Mouse (Mus musculus) heart, postnatal 25 days (tissue): ENCODE measurements around the gene Avpi1. TPM values are rescaled to one million over a fixed set of nuclear protein-coding genes. Genes with fewer than 3 reads are reported as not detected.

Experiments used
- DNase-seq: peaks from one replicate; pipeline ENCODE4 v3.0.0; 2022; ENCODE audit warnings: low spot score
- intact Hi-C: fragments of 180-260 bp; cut with DNase I; formaldehyde crosslinking; loops from one replicate; pipeline ENCODE4 v1.15.1; 2025
- total RNA-seq, 2 experiments: library from RNA; stranded (reverse); gene quantifications; 2 replicates each; pipeline ENCODE4 v1.2.3; 2021

Gene Avpi1
- total RNA-seq, 2 experiments from 2014 or later, result 9.7 to 14.5 TPM

DNA sequence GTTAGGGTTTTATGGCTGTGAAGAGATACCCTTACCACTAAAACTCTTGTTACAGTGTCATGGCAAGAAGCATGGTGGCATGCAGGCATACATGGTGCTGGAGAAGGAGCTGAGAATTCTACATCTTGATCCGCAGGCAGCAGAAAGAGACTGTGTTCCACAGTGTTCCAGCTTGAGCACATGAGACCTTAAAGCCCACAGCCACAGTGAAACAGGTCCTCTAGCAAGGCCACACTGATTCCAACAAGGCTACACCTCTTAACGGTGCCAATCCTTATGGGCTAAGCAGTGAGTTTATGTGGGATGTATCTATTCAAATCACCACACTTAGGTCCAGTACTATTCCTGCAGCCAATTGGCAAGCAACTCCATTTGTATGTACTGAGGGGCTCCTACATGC is 16.9 kb upstream of the Avpi1 start:
- intact Hi-C loops, result no loop called here
- DNase-seq, result no peak

DNA sequence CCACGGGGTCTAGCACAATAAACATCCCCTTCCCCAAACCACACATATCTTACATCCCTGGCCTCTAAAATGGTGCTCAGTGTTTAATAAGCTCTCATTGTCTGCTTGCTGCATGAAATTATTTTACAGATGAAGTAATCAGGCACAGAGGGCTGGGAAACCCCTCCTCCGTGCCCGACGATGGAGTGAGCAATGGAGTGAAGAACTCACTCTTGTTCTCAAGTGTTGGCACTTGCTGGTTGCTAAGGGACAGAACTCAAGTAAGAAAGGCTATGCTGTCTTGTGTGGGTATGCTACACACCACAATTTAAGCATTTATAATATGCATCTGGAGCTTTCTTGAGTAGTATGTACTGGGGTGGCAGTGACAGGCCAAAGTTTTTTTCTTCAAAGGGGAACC is 16.4 kb upstream of the Avpi1 start:
- DNase-seq, result no peak
- intact Hi-C loops, result no loop called here

GRCm38 (mm10) chr19:42144541-42145167 is 15.8 kb upstream of the Avpi1 start:
- intact Hi-C loops, result loop anchor here (1.0 kb wide), 1 partner anchor 22 kb away; no protein-coding TSS in a partner anchor
- DNase-seq, result peak; percentile 63

- intact Hi-C loops, result loop anchor here (1.0 kb wide), 1 partner anchor 22 kb away; no protein-coding TSS in a partner anchor
- no peak for DNase-seq
These were observed 15.2 kb upstream of the Avpi1 start for GRCm38 (mm10) chr19:42144067-42144466.

- intact Hi-C loops, result no loop called here
These were observed 13.9 kb upstream of the Avpi1 start for GRCm38 (mm10) chr19:42142757-42143156.

DNA sequence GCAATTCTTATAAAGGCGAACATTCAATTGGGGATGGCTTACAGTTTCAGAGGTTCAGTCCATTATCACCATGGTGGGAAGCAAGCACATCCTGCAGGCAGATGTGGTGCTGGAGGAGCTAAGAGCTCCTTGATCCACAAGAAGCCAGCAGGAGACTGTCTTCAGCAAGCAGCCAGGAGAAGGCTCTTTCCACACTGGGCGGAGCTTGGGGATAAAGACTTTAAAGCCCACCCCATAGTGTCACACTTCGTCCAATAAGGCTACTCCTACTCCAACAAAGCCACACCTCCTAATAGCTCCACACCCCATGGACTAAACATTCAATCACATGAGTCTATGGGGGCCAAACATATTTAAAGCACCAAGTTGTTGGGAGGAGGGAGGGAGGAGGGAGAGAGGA is 13.1 kb upstream of the Avpi1 start:
- no peak for DNase-seq
- intact Hi-C loops, result no loop called here

More at GRCm38 (mm10) chr19:42142757-42143156, 13.9 kb upstream of the Avpi1 start:
- no peak for DNase-seq

DNA sequence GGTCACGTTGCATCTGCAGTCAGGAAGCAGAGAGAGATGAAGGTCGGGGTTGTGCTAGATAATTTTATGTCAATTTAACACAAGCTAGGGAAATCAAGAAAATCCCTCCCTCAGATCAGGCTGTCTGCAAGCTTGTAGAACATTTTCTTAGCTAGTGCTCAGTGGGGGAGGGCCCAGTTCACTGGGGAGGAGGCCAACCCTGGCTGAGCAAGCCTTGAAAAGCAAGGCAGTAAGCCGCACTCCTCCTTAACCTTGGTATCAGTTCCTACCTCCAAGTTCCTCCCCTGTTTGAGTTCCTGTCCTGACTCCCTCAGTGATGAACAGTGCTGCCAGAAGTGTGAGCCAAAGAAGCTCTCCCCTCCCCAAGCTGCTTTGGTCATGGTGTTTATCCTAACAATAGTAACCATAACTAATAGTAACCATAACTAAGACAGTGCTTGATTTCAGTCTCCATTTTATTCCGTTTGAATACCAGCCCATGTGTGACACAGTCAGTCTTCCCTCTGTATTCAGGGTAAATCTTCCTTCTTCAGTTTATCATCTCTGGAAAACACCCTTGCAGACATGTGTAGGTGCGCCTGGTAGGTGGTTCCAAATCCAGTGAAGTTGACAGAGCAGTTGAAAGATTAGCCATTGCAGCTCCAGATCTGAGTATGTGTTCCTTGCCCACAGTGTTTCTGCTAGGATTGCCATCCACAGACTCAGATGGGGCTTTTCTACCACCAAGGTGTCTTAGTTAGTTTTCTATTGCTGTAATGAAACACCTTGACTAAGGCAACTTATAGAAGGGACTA is 11.1 kb upstream of the Avpi1 start:
- intact Hi-C loops, result no loop called here
- no peak for DNase-seq

DNA sequence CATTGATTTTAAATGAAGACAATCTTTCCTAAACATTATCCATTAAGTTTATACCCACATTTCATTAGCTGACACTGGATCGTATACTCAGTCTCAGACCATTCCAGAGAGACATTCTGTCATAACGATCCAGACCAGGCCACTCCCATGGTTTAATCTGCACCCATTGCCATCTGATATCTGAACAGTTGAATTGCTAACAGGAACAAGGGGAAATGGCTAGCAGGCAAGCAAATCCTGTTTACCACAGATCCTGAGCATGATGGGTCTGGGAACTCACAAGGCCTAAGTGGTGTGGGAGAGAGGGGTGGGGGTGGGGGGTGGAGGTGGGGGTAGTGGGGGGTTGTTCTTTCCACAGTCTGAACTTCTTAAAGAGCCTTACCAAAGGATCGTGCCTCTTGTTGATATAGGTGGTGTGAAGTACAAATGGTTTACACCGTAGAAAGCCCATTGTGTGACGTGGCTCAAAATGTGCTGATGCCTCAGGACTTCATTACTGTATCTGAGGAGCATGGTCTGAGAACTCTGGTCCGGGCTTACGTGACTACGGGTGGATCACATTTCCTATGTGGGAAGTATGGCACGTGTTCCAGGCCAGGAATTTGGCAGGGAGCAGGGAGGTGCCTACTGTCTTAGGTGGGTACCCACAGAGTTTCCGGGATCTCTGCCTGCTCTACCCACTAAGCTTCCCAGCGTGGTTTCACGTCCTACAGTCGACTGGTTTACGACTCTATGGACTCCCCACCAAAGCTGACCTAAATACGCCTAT is 9.8 kb upstream of the Avpi1 start:
- intact Hi-C loops, result no loop called here

GRCm38 (mm10) chr19:42137167-42137672 is 8.4 kb upstream of the Avpi1 start:
- intact Hi-C loops, result no loop called here

More for the DNA sequence above, 9.8 kb upstream of the Avpi1 start:
- DNase-seq, result no peak

DNA sequence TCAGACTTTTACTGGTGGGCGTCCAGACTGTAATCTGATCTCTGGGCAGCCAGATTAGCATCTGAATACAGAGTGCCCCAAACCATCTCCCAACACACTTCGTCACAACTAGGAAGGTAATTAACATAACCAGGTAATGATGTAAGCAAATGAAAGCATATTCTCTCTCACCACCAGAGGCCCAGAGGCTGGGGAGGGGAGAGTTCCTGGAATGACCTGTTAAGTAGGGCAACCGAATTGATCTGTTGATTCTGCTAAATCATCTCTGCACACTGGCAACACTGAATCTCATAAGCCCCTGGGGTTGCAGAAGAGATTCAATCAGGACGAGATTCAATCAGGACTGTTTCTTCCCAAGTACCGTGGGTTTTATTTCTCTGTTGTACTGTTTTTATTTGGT is 7.3 kb upstream of the Avpi1 start:
- intact Hi-C loops, result no loop called here
- DNase-seq, result no peak

More at GRCm38 (mm10) chr19:42137167-42137672, 8.4 kb upstream of the Avpi1 start:
- DNase-seq, result no peak

DNA sequence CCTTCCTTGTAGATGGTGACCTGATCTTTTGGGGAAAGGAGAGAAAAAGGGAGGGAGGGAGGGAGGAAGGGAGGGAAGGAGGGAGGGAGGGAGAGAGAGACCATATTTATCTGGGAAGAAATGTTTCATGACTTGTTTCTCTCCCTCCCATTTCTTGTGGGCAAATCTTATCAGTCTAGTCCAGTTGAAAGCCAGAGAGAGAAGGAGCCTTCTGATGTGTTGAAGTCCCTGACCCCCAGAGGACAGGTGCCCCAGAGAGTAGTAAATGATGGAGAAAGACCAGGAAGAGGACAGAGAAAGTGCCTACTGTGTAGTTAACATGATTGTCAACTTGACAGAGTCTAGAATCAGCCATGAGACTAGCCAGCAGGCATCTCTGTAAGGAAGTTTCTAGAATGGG is 6.2 kb upstream of the Avpi1 start:
- no peak for DNase-seq
- intact Hi-C loops, result no loop called here

- no peak for DNase-seq
- intact Hi-C loops, result no loop called here
These were observed 2.2 kb upstream of the Avpi1 start for GRCm38 (mm10) chr19:42131101-42131500.

DNA sequence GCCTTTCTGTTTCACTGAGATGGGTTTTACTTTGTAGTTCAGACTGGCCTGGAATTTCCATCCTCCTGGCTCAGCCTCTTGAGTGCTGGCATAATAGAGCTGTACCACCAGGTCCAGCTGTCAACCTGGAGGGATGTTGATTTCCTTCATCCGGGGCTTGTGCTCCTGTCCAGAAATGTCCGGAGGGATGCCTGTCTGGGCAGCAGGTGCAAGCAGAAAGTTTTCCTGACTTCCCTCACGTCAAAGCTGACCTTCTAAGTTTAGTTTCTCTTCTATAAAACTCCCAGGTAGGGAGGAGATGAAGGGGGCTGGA is 1.4 kb upstream of the Avpi1 start:
- no peak for DNase-seq
- intact Hi-C loops, result no loop called here

DNA sequence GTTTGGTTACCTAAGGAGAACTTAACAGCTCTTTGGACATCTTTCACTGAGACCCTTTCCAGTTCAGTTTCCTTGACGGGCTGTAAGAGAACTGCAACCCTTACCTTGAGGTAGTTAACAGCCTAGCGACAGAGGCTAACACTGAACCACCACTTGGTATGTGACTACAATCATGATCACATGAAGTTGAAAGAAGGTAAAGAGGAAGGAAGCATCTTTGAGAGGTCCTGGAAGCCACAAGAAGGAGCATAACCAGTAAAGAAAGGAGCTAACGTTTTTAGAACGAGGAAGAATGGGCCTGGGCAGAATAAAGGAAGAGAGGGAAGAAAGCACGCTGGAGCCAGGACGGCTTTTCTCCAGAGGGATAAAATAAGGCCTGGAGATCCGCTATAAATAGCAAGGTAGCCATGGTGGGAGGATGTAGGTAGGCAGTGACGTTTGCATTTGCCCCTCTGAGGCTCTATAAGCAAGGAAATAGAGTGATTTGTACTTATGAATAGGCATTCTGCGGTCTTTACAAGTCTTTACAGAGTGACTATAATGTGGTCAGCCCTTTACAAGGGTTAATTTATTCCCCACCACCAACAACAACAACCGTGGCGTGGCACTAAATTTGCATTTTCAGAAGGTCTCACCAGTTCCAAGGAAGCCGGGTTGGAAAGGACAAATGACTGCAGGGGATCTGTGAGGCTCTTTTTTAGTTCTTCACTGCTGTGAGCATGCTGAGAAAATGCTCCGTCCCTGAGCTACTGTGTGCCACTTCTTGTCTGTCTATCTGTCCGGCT is 842 bp upstream of the Avpi1 start:
- intact Hi-C loops, result loop anchor here (2.0 kb wide), 1 partner anchor 39 kb away; the partner anchor contains the start of gene Pi4k2a
- no peak for DNase-seq

DNA sequence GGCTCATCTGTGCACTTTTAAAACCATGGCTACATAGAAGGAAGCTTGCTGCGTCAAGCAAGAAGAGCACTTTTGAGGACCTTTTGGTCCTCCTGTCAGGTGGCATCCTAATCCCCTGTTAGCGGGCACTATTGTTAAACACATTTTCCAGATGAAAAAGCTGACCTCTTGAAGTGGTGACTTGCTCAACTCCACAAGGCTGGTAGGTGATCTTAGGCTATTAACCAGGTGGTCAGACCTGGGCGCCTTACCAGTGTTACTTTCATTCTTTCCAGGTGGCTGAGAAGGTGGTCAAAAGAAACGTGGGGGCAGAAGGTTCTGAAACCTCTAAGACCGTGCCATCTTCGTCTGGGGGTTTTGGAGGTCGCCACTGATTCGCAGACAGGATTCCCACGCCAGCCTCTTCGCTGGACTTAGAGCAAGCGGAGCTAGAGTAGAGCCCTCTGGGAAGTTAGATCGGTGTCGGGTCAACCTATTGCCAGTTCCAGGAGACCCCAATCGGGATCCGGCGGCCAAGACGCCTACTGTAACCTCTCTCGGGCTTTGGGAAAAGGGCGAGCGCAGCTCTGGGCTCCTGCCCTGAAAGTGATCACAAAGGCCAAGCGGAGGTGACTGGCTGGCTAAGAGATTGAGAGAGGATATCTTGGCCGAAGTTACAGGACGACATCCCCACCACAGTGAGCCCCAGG is 663 bp downstream of the Avpi1 start:
- intact Hi-C loops, result loop anchor here (2.0 kb wide), 1 partner anchor 37 kb away; the partner anchor contains the start of gene Pi4k2a
- no peak for DNase-seq

DNA sequence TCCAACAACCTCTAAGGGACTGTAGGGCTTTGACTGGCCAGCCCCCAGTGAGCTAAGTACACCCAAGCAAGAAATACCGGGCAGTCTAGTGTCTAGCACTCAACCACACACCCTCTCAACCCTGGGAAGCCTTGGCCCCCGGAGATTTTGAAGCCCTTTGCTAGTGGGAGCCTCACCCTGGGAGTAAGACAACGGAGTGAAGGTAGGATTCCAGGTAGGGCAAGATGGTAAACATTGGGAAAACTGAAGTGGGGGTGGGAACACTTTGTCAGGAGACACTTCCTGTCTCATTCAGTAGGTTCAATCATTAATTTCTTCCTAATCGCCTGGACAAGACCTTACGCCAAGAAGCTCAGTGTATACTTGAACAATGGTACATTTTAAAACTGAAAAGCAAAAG is 1.8 kb downstream of the Avpi1 start:
- intact Hi-C loops, result no loop called here
- DNase-seq, result no peak

DNA sequence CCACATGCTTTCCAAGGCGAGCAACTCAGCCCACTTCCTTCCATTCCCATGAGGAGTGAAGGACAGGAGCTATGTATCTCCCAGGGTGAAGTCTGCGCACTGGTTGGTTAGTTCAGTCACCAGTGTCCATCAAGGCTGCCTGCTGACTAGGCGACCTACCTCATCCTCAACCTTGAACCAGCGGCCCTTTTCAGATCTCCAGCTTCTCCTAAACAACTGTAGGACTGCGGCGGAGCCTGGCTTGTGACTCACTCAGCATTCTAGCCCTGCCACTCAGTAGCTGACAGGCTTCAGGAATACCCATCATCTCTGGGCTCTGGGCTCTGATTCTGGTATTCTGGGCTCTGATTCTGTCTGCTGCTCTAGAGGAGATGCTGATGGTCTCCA is 2.6 kb downstream of the Avpi1 start:
- DNase-seq, result no peak
- intact Hi-C loops, result no loop called here

GRCm38 (mm10) chr19:42125501-42126218 is 3.2 kb downstream of the Avpi1 start:
- DNase-seq, result no peak
- intact Hi-C loops, result no loop called here

DNA sequence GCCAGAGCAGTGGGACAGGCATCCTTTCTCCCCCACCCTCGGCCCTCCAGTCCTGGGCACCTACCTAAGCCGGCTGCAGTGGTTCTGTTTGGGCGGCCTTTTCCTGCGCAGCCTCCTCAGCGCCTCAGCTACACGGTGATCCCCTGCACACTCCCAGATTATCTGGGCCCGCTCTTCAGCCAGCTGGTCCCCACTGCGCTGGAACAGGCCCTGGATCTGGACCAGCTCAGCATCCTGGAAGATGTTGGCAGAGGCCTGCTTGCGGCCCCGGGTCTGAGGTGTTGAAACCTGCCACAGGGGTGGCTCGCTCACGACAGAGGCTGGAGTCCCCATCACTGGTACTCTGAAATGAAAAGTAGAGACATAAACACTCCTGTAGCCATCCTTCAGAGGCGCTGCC is 4.2 kb downstream of the Avpi1 start:
- no peak for DNase-seq
- intact Hi-C loops, result no loop called here
